Mouse (Mus musculus): ENCODE data around the gene Ruvbl2.

- TF ChIP-seq POLR2A (IDR thresholded peaks at IDR 0.05; ENCODE audit: borderline replicate concordance, extremely low read depth, insufficient read depth, insufficient read length, poor library complexity, severe bottlenecking) (no peak), CTCF (IDR thresholded peaks at IDR 0.05; ENCODE audit: borderline replicate concordance, extremely low read depth, insufficient read depth, insufficient read length) (no peak)
These were observed 4.1 kb downstream of the Ruvbl2 start for GRCm38 (mm10) chr7:45433835-45434202.
